Mouse (Mus musculus): Measurements from ENCODE around the gene Ippk.

Gene Ippk

GRCm38 (mm10) chr13:49430529-49430928 is 9.5 kb downstream of the Ippk start:
- DNase-seq (ENCODE audit: low spot score) = no peak

- no peak for DNase-seq (ENCODE audit: low spot score)
Measured at GRCm38 (mm10) chr13:49433268-49434029, 12.4 kb downstream of the Ippk start.

GRCm38 (mm10) chr13:49435745-49436144 is 14.7 kb downstream of the Ippk start:
- no peak for DNase-seq (ENCODE audit: low spot score)

GRCm38 (mm10) chr13:49436170-49436569 is 15.1 kb downstream of the Ippk start:
- no peak for DNase-seq (ENCODE audit: low spot score)

GRCm38 (mm10) chr13:49444451-49444850 is 23.4 kb downstream of the Ippk start:
- no peak for DNase-seq (ENCODE audit: low spot score)

GRCm38 (mm10) chr13:49449318-49449749 is 28.3 kb downstream of the Ippk start:
- DNase-seq (ENCODE audit: low spot score) = no peak

GRCm38 (mm10) chr13:49460276-49460675 is 39.2 kb downstream of the Ippk start:
- DNase-seq (ENCODE audit: low spot score) = no peak

GRCm38 (mm10) chr13:49460692-49461414 is 39.8 kb downstream of the Ippk start:
- DNase-seq (ENCODE audit: low spot score) = no peak

GRCm38 (mm10) chr13:49461458-49462132 is 40.5 kb downstream of the Ippk start:
- DNase-seq (ENCODE audit: low spot score) = no peak

GRCm38 (mm10) chr13:49462921-49463320 is 41.9 kb downstream of the Ippk start:
- DNase-seq (ENCODE audit: low spot score) = no peak

- DNase-seq (ENCODE audit: low spot score) = no peak
Measured at GRCm38 (mm10) chr13:49465875-49466274, 44.8 kb downstream of the Ippk start.

GRCm38 (mm10) chr13:49466393-49467075 is 45.5 kb downstream of the Ippk start:
- DNase-seq (ENCODE audit: low spot score) = no peak

GRCm38 (mm10) chr13:49467585-49467984 is 46.5 kb downstream of the Ippk start:
- no peak for DNase-seq (ENCODE audit: low spot score)

- no peak for DNase-seq (ENCODE audit: low spot score)
Measured at GRCm38 (mm10) chr13:49469002-49469401, 48.0 kb downstream of the Ippk start.

GRCm38 (mm10) chr13:49470319-49470718 is 49.3 kb downstream of the Ippk start:
- no peak for DNase-seq (ENCODE audit: low spot score)

GRCm38 (mm10) chr13:49470806-49471205 is 49.8 kb downstream of the Ippk start:
- no peak for DNase-seq (ENCODE audit: low spot score)

- DNase-seq (ENCODE audit: low spot score) = no peak
Measured at GRCm38 (mm10) chr13:49471981-49472675, 51.1 kb downstream of the Ippk start.

GRCm38 (mm10) chr13:49472676-49473005 is 51.6 kb downstream of the Ippk start:
- no peak for DNase-seq (ENCODE audit: low spot score)

GRCm38 (mm10) chr13:49477887-49478286 is 56.8 kb downstream of the Ippk start:
- no peak for DNase-seq (ENCODE audit: low spot score)

- DNase-seq (ENCODE audit: low spot score) = no peak
Measured at GRCm38 (mm10) chr13:49478851-49479374, 57.9 kb downstream of the Ippk start.

GRCm38 (mm10) chr13:49479399-49479798 is 58.4 kb downstream of the Ippk start:
- no peak for DNase-seq (ENCODE audit: low spot score)

- DNase-seq (ENCODE audit: low spot score) = no peak
Measured at GRCm38 (mm10) chr13:49480057-49480456, 59.0 kb downstream of the Ippk start.
